Mouse (Mus musculus): ENCODE measurements around the gene Mroh8.

Gene Mroh8

DNA sequence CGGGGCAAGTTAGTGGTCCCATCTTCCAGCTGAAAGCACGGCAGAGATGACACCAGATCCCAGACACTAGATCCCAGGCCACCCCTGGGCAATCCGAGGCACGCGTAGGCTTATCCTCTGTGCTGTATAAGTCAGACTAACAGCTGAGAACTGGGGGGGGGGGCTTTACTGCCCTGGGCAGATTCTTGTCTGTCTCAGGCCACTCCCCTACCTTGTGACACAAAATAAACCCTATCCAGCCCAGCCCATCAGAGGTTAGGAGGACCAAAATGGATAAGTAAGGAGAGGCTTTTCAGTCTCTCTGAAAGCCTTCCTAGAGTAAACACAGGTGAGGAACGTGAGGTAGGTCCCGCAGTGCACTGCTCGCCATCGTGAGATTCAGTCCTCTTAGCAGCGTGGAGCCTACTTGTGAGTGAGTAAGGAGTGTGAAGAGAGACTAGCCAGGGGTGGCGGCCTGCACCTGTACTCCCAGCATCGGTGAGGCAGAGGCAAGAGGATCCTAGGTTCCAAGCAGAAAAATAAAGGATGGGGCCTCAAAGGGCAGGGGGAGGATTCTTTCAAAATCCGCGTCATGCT is 37.1 kb upstream of the Mroh8 start:
- peaks cover 100% of the 10 kb centered on the region for H3K36me3 ChIP-seq (ENCODE audit: insufficient read depth, low read length)
- H3K27me3 ChIP-seq (ENCODE audit: insufficient read depth, low read length): no peaks in the 10 kb centered on the region
- TF ChIP-seq POU5F1 (IDR thresholded peaks at IDR 0.05; ENCODE audit: borderline replicate concordance, low read length): no peak
- TF ChIP-seq NANOG (IDR thresholded peaks at IDR 0.05; ENCODE audit: borderline replicate concordance, low read length): no peak
- no peak for TF ChIP-seq CTCF (conservative IDR thresholded peaks at IDR 0.05; ENCODE audit: low read length)
- no peaks in the 10 kb centered on the region for H3K9me3 ChIP-seq (ENCODE audit: low read length)
- H3K4me3 ChIP-seq (replicated peaks; ENCODE audit: low read length): no peak overlapping the region
- H3K4me1 ChIP-seq (replicated peaks; ENCODE audit: low read depth, low read length): peaks cover 25% of the 10 kb centered on the region

DNA sequence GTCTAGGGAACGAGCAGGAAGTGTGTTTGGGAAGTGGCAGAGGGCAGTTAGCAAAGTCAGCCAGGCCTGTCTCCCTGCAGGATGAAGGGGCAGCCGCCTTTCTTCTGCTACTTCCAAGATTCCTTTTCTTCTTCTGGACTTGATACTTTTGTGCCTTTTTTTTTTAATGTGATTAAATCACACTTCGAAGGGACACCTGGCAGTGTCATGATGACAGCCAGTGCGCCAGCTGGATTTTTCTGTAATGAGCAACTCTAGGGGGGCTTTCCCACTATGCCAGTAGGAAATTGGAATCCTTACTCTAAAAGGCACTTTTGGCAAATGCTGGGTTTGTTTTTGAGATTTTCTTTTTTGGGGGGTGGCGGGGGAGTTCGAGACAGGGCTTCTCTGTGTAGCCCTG is 36.1 kb upstream of the Mroh8 start:
- Histone ChIP-seq H3K9me3 (ENCODE audit: low read length) (no peaks in the 10 kb centered on the region), H3K27me3 (ENCODE audit: insufficient read depth, low read length) (no peaks in the 10 kb centered on the region), H3K36me3 (ENCODE audit: insufficient read depth, low read length) (peaks cover 100% of the 10 kb centered on the region), H3K4me1 (replicated peaks; ENCODE audit: low read depth, low read length) (peaks cover 20% of the 10 kb centered on the region), H3K4me3 (replicated peaks; ENCODE audit: low read length) (no peak overlapping the region)
- no peak for TF ChIP-seq POU5F1 (IDR thresholded peaks at IDR 0.05; ENCODE audit: borderline replicate concordance, low read length)
- TF ChIP-seq CTCF (conservative IDR thresholded peaks at IDR 0.05; ENCODE audit: low read length): no peak
- TF ChIP-seq NANOG (IDR thresholded peaks at IDR 0.05; ENCODE audit: borderline replicate concordance, low read length): no peak

DNA sequence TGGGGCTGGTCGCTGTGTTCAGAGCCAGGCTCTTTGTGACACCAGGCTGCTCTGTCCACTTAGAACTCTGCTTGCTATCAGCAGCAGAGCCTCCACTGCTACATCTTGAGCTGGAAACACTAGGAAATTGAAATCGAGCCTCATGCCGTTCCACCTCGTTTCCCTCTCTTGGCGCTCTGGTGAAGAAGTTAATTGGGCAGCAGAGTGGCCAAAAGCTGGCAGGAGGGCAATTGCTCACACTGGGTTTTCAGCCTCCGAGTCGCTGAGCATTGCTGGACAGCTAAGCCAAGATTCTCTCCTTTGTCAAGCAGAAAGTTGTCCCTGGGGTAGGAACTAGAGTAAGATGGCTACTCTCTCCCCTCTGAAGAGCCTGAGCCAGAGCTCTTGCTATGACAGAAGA is 35.0 kb upstream of the Mroh8 start:
- Histone ChIP-seq H3K36me3 (ENCODE audit: insufficient read depth, low read length) (peaks cover 100% of the 10 kb centered on the region), H3K4me1 (replicated peaks; ENCODE audit: low read depth, low read length) (peaks cover 23% of the 10 kb centered on the region), H3K4me3 (replicated peaks; ENCODE audit: low read length) (no peak overlapping the region), H3K9me3 (ENCODE audit: low read length) (no peaks in the 10 kb centered on the region), H3K27me3 (ENCODE audit: insufficient read depth, low read length) (no peaks in the 10 kb centered on the region)
- no peak for TF ChIP-seq POU5F1 (IDR thresholded peaks at IDR 0.05; ENCODE audit: borderline replicate concordance, low read length)
- no peak for TF ChIP-seq NANOG (IDR thresholded peaks at IDR 0.05; ENCODE audit: borderline replicate concordance, low read length)
- no peak for TF ChIP-seq CTCF (conservative IDR thresholded peaks at IDR 0.05; ENCODE audit: low read length)

DNA sequence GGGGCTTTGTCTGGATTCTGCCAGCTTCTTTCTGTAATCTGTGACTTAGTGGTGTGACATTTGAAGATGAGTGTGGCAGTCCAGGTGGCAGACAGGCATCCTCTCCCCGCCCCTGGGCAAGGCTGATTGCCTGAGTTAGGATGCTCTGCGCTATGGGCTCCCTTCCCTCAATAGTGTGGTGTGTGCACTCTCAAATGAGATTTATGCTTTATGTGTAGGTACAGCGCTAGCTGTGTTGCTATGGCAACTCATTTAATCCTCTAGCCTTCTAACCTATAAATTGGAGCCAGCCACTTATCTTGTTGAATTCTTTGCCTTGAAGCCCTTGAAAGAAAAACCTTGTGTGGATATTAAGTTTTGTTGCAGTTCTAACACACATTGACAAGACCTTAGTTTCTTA is 34.4 kb upstream of the Mroh8 start:
- H3K4me3 ChIP-seq (replicated peaks; ENCODE audit: low read length): no peak overlapping the region
- TF ChIP-seq NANOG (IDR thresholded peaks at IDR 0.05; ENCODE audit: borderline replicate concordance, low read length) (no peak), POU5F1 (IDR thresholded peaks at IDR 0.05; ENCODE audit: borderline replicate concordance, low read length) (no peak), CTCF (conservative IDR thresholded peaks at IDR 0.05; ENCODE audit: low read length) (no peak)

DNA sequence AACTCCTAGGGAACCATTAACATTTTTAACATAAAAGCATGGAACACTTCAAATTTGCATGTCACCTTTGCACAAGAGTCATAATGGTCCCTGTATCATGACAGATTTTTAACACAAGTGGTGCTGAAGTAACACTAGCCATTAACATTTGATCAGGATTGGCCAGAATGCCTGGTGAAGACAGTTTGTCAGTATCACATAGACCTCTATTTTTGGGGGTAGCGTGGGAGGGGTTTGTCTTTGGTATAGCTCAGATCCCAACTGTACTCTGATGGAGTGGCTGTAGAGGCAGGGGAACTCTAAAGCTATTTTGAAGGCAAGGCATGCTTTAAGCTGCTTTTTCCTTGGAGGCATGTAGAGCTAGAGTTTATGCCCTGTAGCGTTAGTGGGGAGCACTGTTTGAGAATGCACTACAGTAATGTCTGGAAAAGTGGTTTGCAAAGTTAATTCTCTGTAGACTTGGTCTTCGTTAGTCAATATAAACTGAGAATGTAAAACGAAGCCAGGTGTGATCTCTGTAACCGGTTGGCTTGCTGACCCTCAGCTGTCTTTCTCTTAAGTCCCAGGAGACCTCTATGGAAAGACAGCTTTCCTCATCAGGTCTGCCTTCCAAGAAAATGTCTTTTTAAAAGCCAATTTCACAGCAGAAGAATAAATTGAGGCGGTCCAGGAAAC is 31.8 kb upstream of the Mroh8 start:
- peaks cover 20% of the 10 kb centered on the region for H3K4me1 ChIP-seq (replicated peaks; ENCODE audit: low read depth, low read length)
- H3K4me3 ChIP-seq (replicated peaks; ENCODE audit: low read length): no peak overlapping the region
- TF ChIP-seq CTCF (conservative IDR thresholded peaks at IDR 0.05; ENCODE audit: low read length): no peak
- TF ChIP-seq NANOG (IDR thresholded peaks at IDR 0.05; ENCODE audit: borderline replicate concordance, low read length): no peak
- TF ChIP-seq POU5F1 (IDR thresholded peaks at IDR 0.05; ENCODE audit: borderline replicate concordance, low read length): no peak
- no peaks in the 10 kb centered on the region for H3K27me3 ChIP-seq (ENCODE audit: insufficient read depth, low read length)
- no peaks in the 10 kb centered on the region for H3K9me3 ChIP-seq (ENCODE audit: low read length)
- H3K36me3 ChIP-seq (ENCODE audit: insufficient read depth, low read length): peaks cover 100% of the 10 kb centered on the region

More for the DNA sequence above, 34.4 kb upstream of the Mroh8 start:
- H3K9me3 ChIP-seq (ENCODE audit: low read length): no peaks in the 10 kb centered on the region
- H3K36me3 ChIP-seq (ENCODE audit: insufficient read depth, low read length): peaks cover 100% of the 10 kb centered on the region
- peaks cover 29% of the 10 kb centered on the region for H3K4me1 ChIP-seq (replicated peaks; ENCODE audit: low read depth, low read length)
- no peaks in the 10 kb centered on the region for H3K27me3 ChIP-seq (ENCODE audit: insufficient read depth, low read length)

DNA sequence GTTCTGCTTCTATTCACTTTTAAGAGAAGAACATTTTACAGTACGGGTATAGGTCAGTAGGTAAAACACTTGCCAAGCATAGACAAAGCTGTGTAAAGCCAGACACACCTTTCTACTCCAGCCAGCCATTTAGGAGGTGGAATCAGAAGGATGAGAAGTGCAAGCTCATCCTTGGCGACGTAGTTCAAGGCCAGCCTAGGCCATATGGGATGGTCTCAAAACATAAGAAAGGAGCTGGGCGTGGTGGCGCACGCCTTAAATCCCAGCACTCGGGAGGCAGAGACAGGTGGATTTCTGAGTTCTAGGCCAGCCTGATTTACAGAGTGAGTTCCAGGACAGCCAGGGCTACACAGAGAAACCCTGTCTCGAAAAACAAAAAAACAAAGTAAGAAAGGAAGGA is 30.3 kb upstream of the Mroh8 start:
- no peaks in the 10 kb centered on the region for H3K27me3 ChIP-seq (ENCODE audit: insufficient read depth, low read length)
- no peak for TF ChIP-seq CTCF (conservative IDR thresholded peaks at IDR 0.05; ENCODE audit: low read length)
- no peak for TF ChIP-seq NANOG (IDR thresholded peaks at IDR 0.05; ENCODE audit: borderline replicate concordance, low read length)
- TF ChIP-seq POU5F1 (IDR thresholded peaks at IDR 0.05; ENCODE audit: borderline replicate concordance, low read length): no peak
- H3K36me3 ChIP-seq (ENCODE audit: insufficient read depth, low read length): peaks cover 99% of the 10 kb centered on the region
- no peak overlapping the region for H3K4me3 ChIP-seq (replicated peaks; ENCODE audit: low read length)
- peaks cover 11% of the 10 kb centered on the region for H3K4me1 ChIP-seq (replicated peaks; ENCODE audit: low read depth, low read length)
- no peaks in the 10 kb centered on the region for H3K9me3 ChIP-seq (ENCODE audit: low read length)

DNA sequence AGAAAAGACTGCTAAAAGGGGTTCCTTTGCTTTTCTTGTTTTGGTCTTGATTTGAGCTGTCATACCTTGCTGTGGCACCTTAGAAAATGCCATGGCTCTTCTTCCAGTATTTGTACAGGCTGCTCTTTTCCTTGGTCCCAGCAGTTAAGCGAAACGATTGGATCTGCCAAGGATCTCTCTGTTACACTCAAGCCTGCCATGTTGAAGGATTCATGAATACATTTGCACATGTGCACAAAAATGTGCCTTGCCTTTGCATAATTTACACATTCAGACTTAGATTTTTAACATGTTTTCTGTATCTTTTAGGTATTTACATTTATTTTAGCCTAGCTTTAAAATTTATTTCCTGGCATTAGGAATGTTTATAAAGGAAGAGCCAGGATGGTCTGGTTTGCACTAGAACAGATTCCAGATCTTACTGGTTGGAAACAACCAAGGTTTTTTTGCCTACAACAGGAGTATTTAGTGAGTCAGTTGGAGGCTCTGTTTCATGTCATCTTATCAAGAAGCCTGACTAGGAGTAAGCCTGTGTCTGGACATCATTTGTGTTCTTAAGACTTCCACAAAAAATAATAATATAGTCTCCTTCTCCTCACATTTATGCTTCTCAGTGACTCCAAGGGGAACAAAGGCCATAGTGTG is 29.0 kb upstream of the Mroh8 start:
- H3K4me1 ChIP-seq (replicated peaks; ENCODE audit: low read depth, low read length): peaks cover 11% of the 10 kb centered on the region
- H3K9me3 ChIP-seq (ENCODE audit: low read length): no peaks in the 10 kb centered on the region
- H3K27me3 ChIP-seq (ENCODE audit: insufficient read depth, low read length): no peaks in the 10 kb centered on the region
- no peak for TF ChIP-seq CTCF (conservative IDR thresholded peaks at IDR 0.05; ENCODE audit: low read length)
- no peak for TF ChIP-seq NANOG (IDR thresholded peaks at IDR 0.05; ENCODE audit: borderline replicate concordance, low read length)
- TF ChIP-seq POU5F1 (IDR thresholded peaks at IDR 0.05; ENCODE audit: borderline replicate concordance, low read length): no peak
- H3K4me3 ChIP-seq (replicated peaks; ENCODE audit: low read length): no peak overlapping the region
- H3K36me3 ChIP-seq (ENCODE audit: insufficient read depth, low read length): peaks cover 99% of the 10 kb centered on the region

DNA sequence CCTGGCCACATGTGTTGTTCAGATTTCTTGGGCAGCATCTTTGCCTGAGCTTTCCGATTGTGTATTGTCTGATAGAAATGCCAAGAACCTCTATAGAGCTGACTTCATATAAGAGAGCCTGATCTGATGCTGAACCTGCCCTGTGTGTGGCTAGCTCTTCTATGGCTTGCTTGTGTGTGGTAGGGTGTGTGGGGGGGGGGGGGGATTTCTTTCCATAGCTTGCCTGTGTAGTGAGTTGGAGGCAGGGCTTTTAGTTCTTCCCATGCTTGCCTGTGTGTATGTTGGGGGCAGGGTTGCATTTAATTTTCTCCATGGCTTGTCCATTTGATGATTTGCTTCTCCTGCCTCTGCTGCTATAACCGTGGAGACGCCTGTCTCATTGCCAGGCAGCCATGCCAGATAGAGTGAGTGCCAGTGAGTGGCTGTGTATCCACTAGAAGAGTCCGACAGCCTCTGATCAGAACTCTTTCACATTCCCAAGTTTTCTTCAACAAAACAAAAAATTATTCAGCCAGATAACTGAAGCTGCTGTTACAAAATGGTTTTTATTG is 28.4 kb upstream of the Mroh8 start:
- Histone ChIP-seq H3K36me3 (ENCODE audit: insufficient read depth, low read length) (peaks cover 99% of the 10 kb centered on the region), H3K4me1 (replicated peaks; ENCODE audit: low read depth, low read length) (peaks cover 11% of the 10 kb centered on the region), H3K9me3 (ENCODE audit: low read length) (no peaks in the 10 kb centered on the region), H3K4me3 (replicated peaks; ENCODE audit: low read length) (no peak overlapping the region), H3K27me3 (ENCODE audit: insufficient read depth, low read length) (no peaks in the 10 kb centered on the region)
- TF ChIP-seq POU5F1 (IDR thresholded peaks at IDR 0.05; ENCODE audit: borderline replicate concordance, low read length) (no peak), CTCF (conservative IDR thresholded peaks at IDR 0.05; ENCODE audit: low read length) (no peak), NANOG (IDR thresholded peaks at IDR 0.05; ENCODE audit: borderline replicate concordance, low read length) (no peak)

Data from E14TG2a.4 (cell line).